In the genomic region with DNA sequence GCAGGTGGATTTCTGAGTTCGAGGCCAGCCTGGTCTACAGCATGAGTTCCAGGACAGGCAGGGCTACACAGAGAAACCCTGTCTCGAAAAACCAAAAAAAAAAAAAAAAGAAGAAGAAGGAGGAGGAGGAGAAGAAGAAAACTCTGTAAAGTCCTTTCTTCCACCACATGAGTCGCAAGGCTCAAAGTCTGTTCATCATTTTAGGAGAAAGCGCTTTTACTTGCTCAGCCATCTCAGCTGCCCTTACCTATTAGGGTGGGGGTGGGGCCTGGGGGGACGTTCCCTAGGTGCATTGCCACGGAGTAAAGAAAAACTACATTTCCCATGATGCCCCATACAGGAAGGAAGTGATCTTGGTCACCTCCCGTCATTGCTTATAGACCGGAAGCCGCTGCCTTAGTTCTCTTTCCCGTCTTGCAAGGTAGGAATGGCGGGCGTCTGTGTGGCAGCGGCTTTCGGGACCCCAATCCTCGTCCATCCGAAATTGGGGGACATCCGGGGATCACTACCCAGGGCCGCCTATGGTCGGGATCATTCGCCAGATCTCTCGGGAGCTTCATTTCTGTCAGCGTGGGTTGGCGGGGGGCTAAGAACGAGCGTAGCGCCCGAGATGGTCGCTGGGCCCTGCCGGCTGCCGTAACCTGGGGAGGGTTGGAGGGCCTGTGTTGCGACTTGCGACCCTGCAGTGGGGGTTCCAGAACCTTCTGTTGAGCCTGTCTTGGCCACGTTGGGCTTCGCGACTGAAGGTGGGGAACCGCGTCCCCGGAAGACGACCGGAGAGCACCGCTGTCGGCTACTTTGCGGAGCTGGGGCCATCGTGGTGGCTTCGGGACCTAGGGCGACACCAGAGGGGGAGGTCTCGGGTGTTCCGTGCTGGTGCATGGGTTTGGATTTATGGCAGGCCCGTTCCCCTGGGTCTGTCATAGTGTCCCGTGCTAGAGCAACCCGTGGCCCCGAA, we compare ENCODE assay signal across 8 mouse cellular contexts. TPM values are rescaled to one million over a fixed set of nuclear protein-coding genes. Genes with fewer than 3 reads are reported as not detected.
DNase-seq lines count a peak whose midpoint lies in the region; ATAC-seq and TF ChIP-seq lines count a peak whose summit lies in the region.

A gene (plus strand): TSS at position 350 of the 958 bp plus-strand sequence.

- peaks cover 3% of the 10 kb centered on the region; the same call in 1 of the 2 replicates for H3K79me2 ChIP-seq in liver, adult 2 months (ENCODE audit: control insufficient read depth, insufficient read depth, low read length)
- peaks cover 36% of the 10 kb centered on the region for H3K79me2 ChIP-seq in myocyte (ENCODE audit: control insufficient read depth, insufficient read depth)

- no peaks in the 10 kb centered on the region for H3K9me3 ChIP-seq in erythroblast, embryonic 14.5 days (ENCODE audit: control insufficient read depth, low read length)
- no peaks in the 10 kb centered on the region for H3K9me3 ChIP-seq in heart, embryonic 11.5 days (replicated peaks; ENCODE audit: control insufficient read depth, low read length)
- no peaks in the 10 kb centered on the region for H3K9me3 ChIP-seq in kidney, embryonic 15.5 days (replicated peaks)

- peak within 1 kb of the TSS; percentile 97 for H3K4me3 ChIP-seq in erythroblast, embryonic 14.5 days (replicated peaks)
- peak within 1 kb of the TSS; percentile 89 for H3K4me3 ChIP-seq in heart, embryonic 11.5 days (ENCODE audit: low read depth, low read length)
- peak within 1 kb of the TSS; percentile 96 for H3K4me3 ChIP-seq in kidney, embryonic 15.5 days (replicated peaks)
- H3K4me3 ChIP-seq in liver, adult 2 months (ENCODE audit: insufficient read depth, low read depth, low read length), result peak within 1 kb of the TSS; percentile 81
- H3K4me3 ChIP-seq in myocyte, result peak within 1 kb of the TSS; percentile 95

- peak; percentile 45; the same call in 1 of the 2 replicates for TF ChIP-seq POLR2A in brain, embryonic 14.5 days (IDR thresholded peaks at IDR 0.05; ENCODE audit: borderline replicate concordance, extremely low read depth, insufficient read depth, insufficient read length, poor library complexity, severe bottlenecking)
- peak; percentile 72 for TF ChIP-seq POLR2A in liver, adult 2 months (IDR thresholded peaks at IDR 0.05; ENCODE audit: extremely low read depth, insufficient read depth, low read length)
- peak; percentile 75 for TF ChIP-seq POLR2A in myocyte (IDR thresholded peaks at IDR 0.05; ENCODE audit: insufficient read length, low read depth)

- peak within 1 kb of the TSS; percentile 81 for H3K4me2 ChIP-seq in heart, embryonic 11.5 days
- peak within 1 kb of the TSS; percentile 70 for H3K4me2 ChIP-seq in kidney, embryonic 15.5 days
- H3K4me2 ChIP-seq in myocyte (ENCODE audit: low read depth), result peak within 1 kb of the TSS; percentile 91

- H3K4me1 ChIP-seq in erythroblast, embryonic 14.5 days (ENCODE audit: control insufficient read depth), result peaks cover 56% of the 10 kb centered on the region
- peaks cover 16% of the 10 kb centered on the region for H3K4me1 ChIP-seq in heart, embryonic 11.5 days (ENCODE audit: control insufficient read depth, insufficient read depth, low read length)
- H3K4me1 ChIP-seq in kidney, embryonic 15.5 days, result peaks cover 29% of the 10 kb centered on the region
- H3K4me1 ChIP-seq in liver, adult 2 months (ENCODE audit: control insufficient read depth, insufficient read depth, low read length), result peaks cover 9% of the 10 kb centered on the region

- no peak for TF ChIP-seq CTCF in brain, embryonic 14.5 days (IDR thresholded peaks at IDR 0.05; ENCODE audit: borderline replicate concordance, extremely low read depth, insufficient read depth, insufficient read length)
- no peak for TF ChIP-seq CTCF in liver, adult 2 months (IDR thresholded peaks at IDR 0.05; ENCODE audit: low read depth, low read length)

- H3K27me3 ChIP-seq in erythroblast, embryonic 14.5 days (ENCODE audit: control insufficient read depth), result no peaks in the 10 kb centered on the region
- H3K27me3 ChIP-seq in heart, embryonic 11.5 days (ENCODE audit: control insufficient read depth, insufficient read depth, low read length), result no peaks in the 10 kb centered on the region
- peaks cover 2% of the 10 kb centered on the region; the same call in 1 of the 2 replicates for H3K27me3 ChIP-seq in kidney, embryonic 15.5 days
- H3K27me3 ChIP-seq in liver, adult 2 months (ENCODE audit: control insufficient read depth, insufficient read depth, low read length), result no peaks in the 10 kb centered on the region
- no peaks in the 10 kb centered on the region for H3K27me3 ChIP-seq in myocyte (ENCODE audit: control insufficient read depth, insufficient read depth, insufficient read length)

- H3K36me3 ChIP-seq in erythroblast, embryonic 14.5 days (ENCODE audit: control insufficient read depth), result peaks cover 44% of the 10 kb centered on the region
- H3K36me3 ChIP-seq in heart, embryonic 11.5 days (ENCODE audit: control insufficient read depth, insufficient read depth, low read length), result peaks cover 31% of the 10 kb centered on the region
- H3K36me3 ChIP-seq in kidney, embryonic 15.5 days, result peaks cover 39% of the 10 kb centered on the region
- H3K36me3 ChIP-seq in liver, adult 2 months (ENCODE audit: control insufficient read depth, insufficient read depth, low read length), result peaks cover 28% of the 10 kb centered on the region
- peaks cover 40% of the 10 kb centered on the region for H3K36me3 ChIP-seq in myocyte (ENCODE audit: control insufficient read depth, insufficient read depth)

- DNase-seq in CD4-positive helper T cell, adult 2 months (ENCODE audit: low read depth, low spot score), result peak; percentile 92
- peak; percentile 96 for DNase-seq in brain, embryonic 14.5 days (ENCODE audit: low read depth)
- peak; percentile 91 for DNase-seq in liver, adult 2 months (ENCODE audit: extremely low read depth, low read depth, low spot score)
- peak; percentile 74 to 88 for DNase-seq in spleen, postnatal 4 days (ENCODE audit: low spot score in 2 of 2)

- ATAC-seq in heart, embryonic 11.5 days (replicated peaks; ENCODE audit: insufficient number of reproducible peaks, low FRiP score, low TSS enrichment), result peak; percentile 77
- ATAC-seq in kidney, embryonic 15.5 days (replicated peaks; ENCODE audit: low FRiP score), result peak; percentile 90

- peak within 1 kb of the TSS; percentile 65 for H3ac ChIP-seq in myocyte (ENCODE audit: control insufficient read depth, insufficient read length)

- WGBS in heart, embryonic 11.5 days (ENCODE audit: insufficient replicate concordance), result 2% methylated on average over 52 of the region's 52 CpGs
- WGBS in kidney, embryonic 15.5 days, result 1% methylated on average over 52 of the region's 52 CpGs
- WGBS in liver, adult 2 months, result under 1% methylated on average over 52 of the region's 52 CpGs

- peak within 1 kb of the TSS; percentile 75 for H3K27ac ChIP-seq in heart, embryonic 11.5 days (ENCODE audit: low read depth, low read length)
- H3K27ac ChIP-seq in kidney, embryonic 15.5 days, result peak within 1 kb of the TSS; percentile 86
- peak within 1 kb of the TSS; percentile 37 for H3K27ac ChIP-seq in liver, adult 2 months (replicated peaks; ENCODE audit: insufficient read depth, low read depth, low read length)

- peak within 1 kb of the TSS; percentile 82 for H3K9ac ChIP-seq in heart, embryonic 11.5 days (ENCODE audit: low read depth, low read length)
- H3K9ac ChIP-seq in kidney, embryonic 15.5 days, result peak within 1 kb of the TSS; percentile 98
- H3K9ac ChIP-seq in liver, adult 2 months (ENCODE audit: low read depth, low read length), result peak within 1 kb of the TSS; percentile 96

TF ChIP-seq in myocyte, 11 proteins besides CTCF, POLR2A, EP300 and RAD21:
- TF ChIP-seq USF1 (IDR thresholded peaks at IDR 0.05; ENCODE audit: low read depth), result no peak
- TF ChIP-seq POLR2AphosphoS2 (IDR thresholded peaks at IDR 0.05; ENCODE audit: insufficient read length, low read depth), result peak; percentile 83

RNA-seq across cellular contexts. Expression of the gene that starts here (rescaled TPM):
- 622 and 680 TPM in 2 replicates for polyA plus RNA-seq in brain, embryonic 14.5 days (2012; rRNA removed)
- polyA plus RNA-seq in erythroblast, embryonic 14.5 days (2012), result 24.9 and 56.7 TPM in 2 replicates
- 498 and 592 TPM in 2 replicates for polyA plus RNA-seq in heart, embryonic 11.5 days (2014; fragmentation: Nextera tagmentation; extraction: Ambion mirVana)
- 639 and 659 TPM in 2 replicates for polyA plus RNA-seq in kidney, embryonic 15.5 days (2015; fragmentation: Nextera tagmentation; extraction: Ambion mirVana)
- total RNA-seq in liver, adult 2 months (2014; rRNA removed), result 135 and 163 TPM in 2 replicates
- 122 and 146 TPM in 2 replicates for polyA plus RNA-seq in liver, adult 2 months (2012; rRNA removed)
- 1,361 TPM for polyA plus RNA-seq in myocyte (2012; fragmentation: generic; extraction: Trizol)

Comparison
In these comparisons a context has a peak if more than half of its experiments do, and no peak if none do; other contexts are left out.
1. Peak in every context shown above with its lines: DNase-seq, ATAC-seq, H3K4me3 ChIP-seq and H3K27ac ChIP-seq.